ENCODE assay signal across 14 mouse cellular contexts in genomic region chr17:50416538-50417113, GRCm38 (mm10).
"Had no signal": no experiment of that assay in that cellular context is flagged by ENCODE, and none has a peak within 500 bp of the region (broad histone marks: within the 10 kb centered on the region; RNA-seq: fewer than 3 reads in every experiment).

No protein-coding gene starts in this region.

- H3K27ac ChIP-seq: kidney, postnatal 0 days; left cerebral cortex, adult 2 months; liver, embryonic 13.5 days; midbrain, embryonic 12.5 days; midbrain, embryonic 15.5 days; neural tube, embryonic 13.5 days; stomach, postnatal 0 days had no signal

- H3K9ac ChIP-seq: liver, embryonic 13.5 days; midbrain, embryonic 12.5 days; midbrain, embryonic 15.5 days; neural tube, embryonic 13.5 days had no signal

- H3K4me2 ChIP-seq: liver, embryonic 13.5 days; midbrain, embryonic 12.5 days; midbrain, embryonic 15.5 days; neural tube, embryonic 13.5 days had no signal

- DNase-seq: kidney, postnatal 36 days; layer of hippocampus, postnatal 36 days; liver, embryonic 13.5 days; lung, adult 2 months; lung, postnatal 14 days; lung, postnatal 4 days; retina, postnatal 1 day had no signal

- H3K36me3 ChIP-seq: liver, embryonic 13.5 days; midbrain, embryonic 12.5 days; midbrain, embryonic 15.5 days; neural tube, embryonic 13.5 days had no signal

- H3K4me1 ChIP-seq: midbrain, embryonic 12.5 days; midbrain, embryonic 15.5 days; neural tube, embryonic 13.5 days had no signal

- ATAC-seq: midbrain, embryonic 15.5 days had no signal

- H3K9me3 ChIP-seq: midbrain, embryonic 15.5 days had no signal

- H3K27me3 ChIP-seq: liver, embryonic 13.5 days; midbrain, embryonic 12.5 days; midbrain, embryonic 15.5 days; neural tube, embryonic 13.5 days had no signal

- H3K4me3 ChIP-seq: left cerebral cortex, adult 2 months; liver, embryonic 13.5 days; midbrain, embryonic 12.5 days; midbrain, embryonic 15.5 days; myocyte; neural tube, embryonic 13.5 days had no signal
